Mouse (Mus musculus) induced T-regulatory cell, adult 2 months (primary cell): ENCODE results near the gene Rpap1.

ENCODE experiments used
- DNase-seq: peaks from one replicate; pipeline ENCODE4 v3.0.0-alpha.2; 2012; ENCODE audit warnings: low read depth

Rpap1 gene

DNA sequence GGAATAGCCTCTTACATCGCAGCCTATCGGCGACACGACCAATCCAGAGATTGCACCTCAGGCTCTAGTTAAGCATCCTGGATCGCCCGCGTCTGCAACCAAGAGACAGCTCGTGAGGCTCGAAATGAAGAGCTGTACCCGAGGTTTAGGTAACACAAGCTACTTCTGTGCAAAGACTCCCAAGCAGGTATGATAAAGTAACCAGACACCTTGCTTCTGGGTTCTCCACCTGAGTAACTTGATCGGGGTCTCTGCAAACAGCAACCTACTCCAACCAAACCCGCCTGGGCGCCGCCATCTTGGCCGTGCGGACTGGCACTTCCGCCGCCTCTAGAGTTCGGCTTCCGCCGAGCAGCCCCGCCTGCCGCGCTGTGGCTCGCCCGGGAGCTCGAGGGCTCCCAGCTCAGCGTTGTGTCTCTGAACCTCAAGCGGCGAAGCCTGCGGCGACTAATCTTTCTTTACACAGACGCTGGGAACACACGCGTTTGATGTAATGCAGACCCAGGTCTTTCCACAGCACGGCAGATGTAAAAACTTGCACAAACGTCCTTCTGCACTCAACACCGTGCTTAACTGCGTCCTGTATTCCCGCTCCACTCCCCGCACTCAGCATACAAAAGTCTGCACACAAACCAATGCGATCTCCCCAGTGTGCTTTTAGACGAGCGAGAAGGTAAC, at the start of gene Rpap1:
Gene Rpap1 (minus strand): TSS at position 332 of the 678 bp plus-strand sequence.
- peak; percentile 86 for DNase-seq

DNA sequence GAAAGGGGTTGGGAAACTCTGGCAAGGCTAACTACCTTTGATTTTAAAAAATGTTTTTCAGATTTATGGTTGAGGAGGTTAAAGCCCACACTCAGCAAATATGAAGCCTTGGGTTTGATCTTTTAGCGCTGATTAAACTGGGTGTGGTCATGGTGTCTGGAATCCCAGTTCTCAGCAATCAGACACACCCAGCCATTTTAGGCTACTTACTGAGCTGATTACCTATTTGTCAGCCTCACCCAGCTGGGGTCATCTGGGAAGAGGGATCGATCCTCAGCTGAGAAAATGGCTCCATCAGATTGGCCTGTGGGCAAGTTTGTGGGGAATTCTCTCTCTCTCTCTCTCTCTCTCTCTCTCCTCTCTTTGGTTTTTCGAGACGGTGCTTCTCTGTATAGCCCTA, 46.9 kb upstream of the Rpap1 start:
- DNase-seq, result no peak

DNA sequence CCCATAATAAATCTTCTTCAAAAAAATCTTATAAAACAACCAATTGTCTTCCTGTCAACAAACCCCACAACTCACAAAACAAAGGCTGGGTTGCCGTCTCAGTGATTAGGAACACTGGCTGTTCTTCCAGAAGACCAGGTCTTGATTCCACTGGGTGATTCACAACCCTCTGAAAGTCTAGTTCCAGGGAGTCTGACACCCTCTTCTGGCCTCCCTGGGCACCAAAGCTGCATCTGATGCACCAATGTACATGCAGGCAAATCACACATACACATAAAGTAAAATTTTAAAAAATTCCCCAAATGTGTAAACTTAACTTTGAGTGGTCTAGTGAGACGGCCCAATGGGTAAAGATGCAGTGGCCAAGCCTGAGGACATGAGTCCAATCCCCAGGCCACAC, 43.2 kb upstream of the Rpap1 start:
- DNase-seq, result no peak

DNA sequence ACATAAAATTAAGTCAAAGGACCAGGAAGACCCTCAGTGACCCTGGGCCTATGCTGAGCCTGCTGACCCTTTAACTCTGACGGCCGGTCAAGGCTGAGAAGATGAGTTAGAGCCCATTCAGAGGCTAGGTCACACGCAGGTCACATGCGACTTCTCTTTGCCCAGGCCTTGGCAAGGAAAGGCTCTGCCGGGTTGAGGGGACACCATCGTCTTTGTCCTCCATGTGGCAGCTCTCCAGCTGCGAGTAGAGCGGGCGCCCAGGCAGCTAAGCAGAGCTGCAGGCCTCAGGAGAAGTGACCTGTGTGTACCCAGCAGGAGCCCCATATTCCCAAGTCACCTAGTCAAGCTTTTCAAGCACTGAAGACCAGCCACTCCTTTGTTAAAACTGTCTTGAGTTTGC, 33.8 kb upstream of the Rpap1 start:
- DNase-seq, result no peak

DNA sequence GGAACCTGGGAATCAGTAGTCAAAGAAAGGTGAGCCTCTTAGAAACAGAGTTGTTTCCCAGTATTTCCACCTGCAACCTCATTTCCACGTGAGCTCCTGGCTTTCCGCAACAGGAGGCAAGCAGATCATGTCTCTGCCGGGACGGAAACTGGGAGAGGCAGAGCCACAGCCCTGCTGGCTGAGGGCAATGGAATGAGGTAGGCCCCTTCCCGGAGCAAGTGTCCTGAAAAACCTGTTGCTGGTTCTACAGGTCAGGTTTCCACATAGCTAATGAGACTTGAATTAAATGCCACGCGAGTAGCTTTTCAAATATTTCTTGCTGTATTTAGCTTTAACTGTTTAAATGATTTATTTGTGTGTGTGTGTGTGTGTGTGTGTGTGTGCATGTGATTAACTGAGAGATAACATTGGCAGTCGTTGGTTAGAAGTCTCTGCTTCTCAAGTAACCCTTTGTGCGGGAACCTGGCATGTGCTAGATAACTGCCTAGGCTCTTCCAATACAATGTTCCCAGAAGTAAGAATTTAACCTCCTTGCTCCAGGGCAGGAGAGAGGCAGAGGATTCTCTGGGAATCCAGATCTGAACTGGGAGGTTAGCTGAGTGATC, 31.4 kb upstream of the Rpap1 start:
- no peak for DNase-seq

DNA sequence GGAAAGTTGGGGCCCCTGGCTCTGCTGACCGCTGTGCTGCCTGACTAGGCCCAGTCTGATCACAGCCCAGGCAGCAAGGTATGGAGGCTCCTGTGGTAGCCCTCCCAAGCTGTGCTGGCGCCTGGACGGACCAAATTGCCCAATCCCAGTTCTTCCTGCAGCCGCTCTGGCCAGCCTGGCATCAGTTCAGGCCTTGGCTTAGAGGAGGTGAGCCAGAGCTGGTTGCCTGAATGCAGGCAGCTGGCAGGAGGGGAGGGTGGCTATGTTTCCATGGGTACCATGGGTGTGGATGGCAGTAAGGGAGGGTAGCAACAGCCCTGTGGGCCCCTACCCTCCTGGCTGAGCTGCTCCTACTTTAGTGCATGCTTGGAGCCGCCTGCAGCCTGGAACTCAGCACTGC, 29.7 kb upstream of the Rpap1 start:
- no peak for DNase-seq

DNA sequence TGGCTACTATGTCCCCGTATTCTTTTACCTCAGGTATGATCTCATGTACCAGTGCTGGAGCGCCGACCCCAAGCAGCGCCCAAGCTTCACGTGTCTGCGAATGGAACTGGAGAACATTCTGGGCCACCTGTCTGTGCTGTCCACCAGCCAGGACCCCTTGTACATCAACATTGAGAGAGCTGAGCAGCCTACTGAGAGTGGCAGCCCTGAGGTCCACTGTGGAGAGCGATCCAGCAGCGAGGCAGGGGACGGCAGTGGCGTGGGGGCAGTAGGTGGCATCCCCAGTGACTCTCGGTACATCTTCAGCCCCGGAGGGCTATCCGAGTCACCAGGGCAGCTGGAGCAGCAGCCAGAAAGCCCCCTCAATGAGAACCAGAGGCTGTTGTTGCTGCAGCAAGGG, 29.3 kb upstream of the Rpap1 start:
- DNase-seq, result no peak

DNA sequence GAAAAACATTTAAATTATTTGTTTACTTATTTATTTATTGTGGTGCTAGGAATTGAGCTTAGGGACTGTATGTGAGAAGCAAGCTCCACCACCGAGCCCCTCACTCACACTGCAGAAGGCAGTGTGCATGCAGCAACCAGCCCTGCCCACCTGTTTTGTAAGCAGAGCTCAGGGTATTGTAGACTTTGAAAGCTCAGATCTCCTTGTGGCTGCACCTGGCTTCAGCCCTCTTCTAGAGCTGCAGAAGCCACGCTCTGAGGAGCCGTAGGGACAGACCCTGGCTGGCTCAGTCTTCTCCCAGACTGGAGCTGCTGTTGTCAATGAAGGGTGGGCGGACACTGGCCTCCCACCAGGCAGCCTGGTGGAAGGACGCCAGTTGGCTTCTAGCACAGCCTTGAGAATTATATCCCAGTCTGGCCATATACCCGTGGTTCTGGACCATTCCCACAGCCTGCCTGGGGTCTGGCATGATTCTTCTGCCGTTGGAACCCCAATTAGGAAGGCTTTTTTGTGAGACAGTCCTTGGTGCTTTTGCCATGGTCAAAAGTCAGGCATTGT, 27.1 kb upstream of the Rpap1 start:
- no peak for DNase-seq

DNA sequence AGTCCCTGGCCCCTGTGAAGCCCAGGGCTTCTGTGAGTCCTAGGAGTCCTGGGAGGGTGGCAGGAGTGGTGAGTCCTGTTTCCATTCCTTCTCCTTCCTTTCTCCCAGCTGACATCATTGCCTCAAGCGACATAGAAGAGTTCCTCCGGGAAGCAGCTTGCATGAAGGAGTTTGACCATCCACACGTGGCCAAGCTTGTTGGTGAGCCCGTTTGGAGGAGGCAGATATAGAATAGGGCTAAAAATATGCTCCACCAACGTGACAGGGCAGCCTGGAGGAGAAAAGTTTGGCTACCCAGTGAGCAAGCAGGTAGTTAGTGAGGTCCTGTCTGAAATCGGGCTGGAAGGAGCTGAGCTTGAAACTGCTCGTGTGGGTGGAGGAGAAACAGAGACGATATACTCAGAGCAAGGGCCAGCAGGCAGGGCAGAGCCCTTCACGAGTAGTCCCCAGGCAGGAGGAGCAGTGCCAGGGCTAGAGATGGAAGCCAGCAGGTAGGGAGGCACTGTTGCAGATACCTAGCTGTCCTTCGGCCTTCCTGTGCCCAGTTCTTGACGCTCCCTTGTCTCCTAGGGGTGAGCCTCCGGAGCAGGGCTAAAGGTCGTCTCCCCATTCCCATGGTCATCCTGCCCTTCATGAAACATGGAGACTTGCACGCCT, 24.3 kb upstream of the Rpap1 start:
- DNase-seq, result no peak

DNA sequence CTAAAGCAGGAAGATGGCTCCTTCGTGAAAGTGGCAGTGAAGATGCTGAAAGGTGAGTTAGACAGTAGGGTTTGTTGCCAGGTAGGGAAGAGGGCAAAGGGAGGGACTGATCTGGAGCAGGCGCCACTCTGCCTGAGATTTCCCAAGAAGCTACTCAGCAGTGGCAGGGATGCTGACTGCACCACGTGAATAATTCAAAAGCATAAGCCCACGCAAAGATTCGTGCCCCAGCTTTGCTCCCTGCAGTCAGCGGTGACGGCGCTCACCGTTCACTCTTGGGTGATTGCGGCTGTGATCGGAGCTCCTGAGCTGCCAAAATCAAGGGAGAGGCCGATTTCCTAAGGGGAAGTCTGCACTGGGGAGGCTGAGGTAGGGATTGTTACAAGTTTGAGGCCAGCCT, 23.6 kb upstream of the Rpap1 start:
- no peak for DNase-seq

DNA sequence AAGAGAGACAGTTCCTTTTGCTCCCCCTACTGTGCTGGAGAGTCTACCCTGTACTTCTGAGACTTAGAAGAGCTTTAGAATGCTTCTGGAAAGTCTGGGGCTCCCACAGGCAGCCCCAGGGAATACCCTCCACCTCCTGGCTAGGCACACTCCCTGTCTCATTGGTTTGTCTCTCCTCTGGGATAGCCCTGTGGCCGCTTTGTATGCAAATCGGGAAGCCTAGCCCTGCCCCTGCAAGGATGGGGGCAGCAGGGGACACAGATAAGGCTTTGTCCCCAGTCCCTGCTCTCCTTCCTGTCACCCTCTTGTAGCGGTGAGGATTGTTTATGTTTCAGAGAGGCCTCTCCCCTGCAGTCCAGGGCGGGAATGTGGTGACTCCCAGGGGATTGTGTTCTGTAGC, 21.5 kb upstream of the Rpap1 start:
- DNase-seq, result no peak

DNA sequence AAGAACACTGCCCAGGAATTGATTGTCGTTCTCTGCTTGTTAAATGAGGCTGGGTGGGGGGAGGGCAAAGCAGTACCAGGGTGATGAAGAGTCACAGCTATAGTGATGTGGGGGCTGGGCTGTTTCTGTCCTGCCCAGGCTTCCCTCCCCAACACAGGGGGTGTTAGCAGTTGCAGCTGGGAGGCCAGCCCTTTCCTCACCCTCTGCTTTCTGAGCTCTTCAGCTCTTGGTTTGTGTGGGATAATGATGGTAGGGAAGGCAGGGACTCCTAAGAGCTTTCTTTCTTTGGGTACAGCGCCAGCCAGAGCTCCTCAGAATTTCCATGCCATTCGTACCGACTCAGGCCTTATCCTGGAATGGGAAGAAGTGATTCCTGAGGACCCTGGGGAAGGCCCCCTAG, 21.1 kb upstream of the Rpap1 start:
- DNase-seq, result no peak

DNA sequence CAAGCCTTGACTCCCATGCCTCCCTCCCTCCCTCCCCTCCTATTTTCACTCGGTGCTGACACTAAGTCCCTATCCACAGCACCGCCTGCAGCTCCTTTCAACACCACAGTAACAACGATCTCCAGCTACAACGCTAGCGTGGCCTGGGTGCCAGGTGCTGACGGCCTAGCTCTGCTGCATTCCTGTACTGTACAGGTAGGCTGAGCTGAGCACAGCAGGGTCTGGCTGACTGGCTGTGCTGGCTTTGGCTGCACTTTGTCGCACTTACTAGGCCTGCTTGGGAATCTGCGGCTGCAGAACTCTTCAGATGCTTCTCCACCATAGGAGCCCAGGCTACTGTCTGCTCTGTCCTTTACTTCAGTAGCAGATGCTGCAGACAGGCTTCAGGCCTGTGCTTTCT, 18.2 kb upstream of the Rpap1 start:
- no peak for DNase-seq

DNA sequence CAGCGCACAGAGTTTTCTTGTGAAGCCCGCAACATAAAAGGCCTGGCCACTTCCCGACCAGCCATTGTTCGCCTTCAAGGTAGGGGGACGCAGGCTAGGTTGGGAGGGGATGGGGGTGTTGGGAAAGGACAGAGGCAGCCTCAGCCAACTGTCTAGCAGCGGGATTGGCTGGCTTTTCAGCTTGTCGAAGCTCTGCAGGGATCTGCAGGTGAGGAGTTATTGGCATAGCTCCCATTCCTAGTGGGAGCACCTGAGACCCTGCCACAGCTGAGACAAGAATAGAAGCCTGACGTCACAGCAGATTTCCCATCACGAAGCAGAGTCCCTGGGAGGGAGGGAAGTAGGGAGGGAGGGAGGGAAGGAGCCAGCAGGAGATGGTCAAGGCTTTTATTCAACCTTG, 17.4 kb upstream of the Rpap1 start:
- no peak for DNase-seq

DNA sequence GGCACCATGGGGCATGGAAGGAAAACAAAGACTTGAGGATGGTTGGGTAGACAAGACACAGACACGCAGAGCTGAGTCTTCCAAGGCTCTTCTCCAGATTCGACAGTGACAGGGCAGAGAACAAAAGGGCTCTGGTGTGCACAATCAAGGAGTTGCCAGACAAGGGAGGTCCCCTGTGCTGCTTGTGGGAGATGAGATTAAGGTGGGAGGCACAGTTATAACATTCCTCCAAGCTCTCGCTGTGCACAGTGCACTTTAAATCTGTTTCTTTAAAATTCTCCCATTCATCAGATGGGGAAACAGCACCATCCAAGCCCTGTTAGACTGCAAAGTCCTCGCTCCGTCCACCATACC, 16.9 kb upstream of the Rpap1 start:
- DNase-seq, result no peak

DNA sequence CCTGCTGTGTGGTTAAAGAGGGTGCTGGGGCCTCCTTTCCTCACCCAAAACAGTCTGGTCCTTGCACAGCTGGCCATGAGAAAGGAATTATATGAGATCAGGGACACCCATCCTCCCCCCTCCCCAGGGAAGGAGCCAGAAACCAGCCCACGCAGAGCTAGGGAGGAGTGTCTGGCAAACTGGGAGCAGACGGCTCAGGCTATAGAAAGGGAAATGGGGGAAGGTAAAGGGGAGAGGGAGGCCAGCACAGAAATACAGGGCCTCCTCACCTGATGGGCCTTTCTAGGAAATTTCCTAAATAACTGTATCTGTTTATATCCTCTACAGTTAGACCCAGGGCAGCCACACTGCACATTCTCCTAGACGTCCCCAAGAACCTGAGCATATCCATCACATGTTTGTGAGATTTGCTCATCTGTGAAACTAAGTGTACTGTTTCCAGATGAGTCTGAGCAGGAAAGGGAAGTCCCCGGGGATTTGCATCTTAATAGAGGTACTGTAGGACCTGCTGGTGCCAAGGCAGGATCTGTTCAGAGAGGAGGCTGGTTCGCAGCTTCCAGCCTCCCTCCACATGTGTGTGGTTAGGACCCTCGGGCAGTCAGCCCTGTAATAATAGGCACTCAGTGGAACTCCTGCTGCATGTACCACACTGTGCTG, 16.4 kb upstream of the Rpap1 start:
- no peak for DNase-seq

DNA sequence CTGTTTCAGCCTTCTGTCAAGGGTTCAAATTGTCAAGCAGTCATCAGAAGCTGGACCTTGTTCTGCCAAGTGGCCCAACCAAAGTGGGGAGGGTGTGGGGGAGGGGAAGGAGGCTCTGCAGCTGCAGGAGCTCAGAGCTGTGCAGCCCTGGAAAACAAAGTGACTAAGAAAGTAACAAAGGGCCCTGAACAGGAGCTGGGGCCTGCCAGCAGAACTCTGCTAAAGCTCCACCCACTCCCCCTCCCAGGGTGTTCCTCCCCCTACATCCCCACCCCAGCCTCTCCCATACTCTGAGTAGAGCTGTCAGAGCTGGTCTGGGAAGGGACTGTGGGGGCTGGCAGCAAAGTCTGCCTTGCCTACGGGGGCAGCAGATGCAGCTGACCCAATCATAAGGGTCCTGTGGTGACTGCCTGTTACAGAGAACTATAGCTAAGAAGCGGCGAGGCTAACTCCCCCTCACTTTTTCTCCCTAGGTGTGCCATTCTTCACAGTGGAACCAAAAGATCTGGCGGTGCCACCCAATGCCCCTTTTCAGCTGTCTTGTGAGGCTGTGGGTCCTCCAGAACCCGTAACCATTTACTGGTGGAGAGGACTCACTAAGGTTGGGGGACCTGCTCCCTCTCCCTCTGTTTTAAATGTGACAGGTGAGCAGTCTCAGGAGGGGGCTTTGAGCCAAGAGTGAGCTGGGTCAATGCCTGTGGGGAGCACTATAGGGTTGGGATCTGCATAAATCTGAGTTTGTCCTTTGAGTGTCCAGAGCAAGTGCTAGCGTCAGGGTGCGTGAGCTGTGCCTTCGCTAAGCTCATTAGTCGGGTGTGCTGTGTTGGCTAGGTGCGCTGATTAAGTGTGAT, 15.7 kb upstream of the Rpap1 start:
- no peak for DNase-seq

DNA sequence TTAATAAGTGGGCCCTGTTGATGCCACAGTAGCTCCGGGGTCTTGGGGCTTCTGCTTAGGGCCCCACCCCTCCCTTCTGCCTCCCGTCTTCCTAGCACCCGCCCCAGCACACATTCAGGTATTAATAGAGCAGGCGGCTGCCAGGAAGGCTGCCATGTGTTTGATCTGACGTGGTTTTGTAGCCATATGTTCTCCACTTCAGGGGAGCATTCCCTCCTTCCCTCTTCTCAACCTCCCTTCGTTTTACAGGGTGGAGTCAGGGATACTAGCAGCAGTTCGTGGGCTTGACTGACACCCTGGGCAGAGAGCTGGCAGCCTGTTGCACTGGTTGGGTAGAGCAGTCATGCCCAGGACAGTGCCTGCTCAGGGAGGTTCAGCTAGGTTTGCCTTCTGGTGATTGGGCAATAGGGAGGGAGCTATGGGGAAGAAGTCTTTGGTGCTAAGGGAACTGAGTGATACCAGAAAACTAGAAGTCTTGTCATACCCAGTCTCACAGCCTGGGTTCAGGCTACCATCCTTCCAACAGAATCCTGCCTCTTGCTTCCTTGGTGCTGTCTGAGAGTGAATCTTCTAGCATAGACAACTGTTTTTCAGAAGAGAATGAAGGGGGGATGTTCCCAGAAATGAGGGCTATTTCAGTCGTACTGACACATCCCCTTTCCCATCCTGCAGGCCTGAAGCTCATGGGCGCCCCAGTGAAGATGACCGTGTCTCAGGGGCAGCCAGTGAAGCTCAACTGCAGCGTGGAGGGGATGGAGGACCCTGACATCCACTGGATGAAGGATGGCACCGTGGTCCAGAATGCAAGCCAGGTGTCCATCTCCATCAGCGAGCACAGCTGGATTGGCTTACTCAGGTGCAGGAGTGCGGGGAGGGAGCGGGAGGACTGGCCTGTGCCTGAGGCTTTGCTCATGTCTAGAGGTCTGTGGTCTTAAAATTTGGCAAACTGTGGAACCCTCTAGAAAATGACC, 13.8 kb upstream of the Rpap1 start:
- no peak for DNase-seq

DNA sequence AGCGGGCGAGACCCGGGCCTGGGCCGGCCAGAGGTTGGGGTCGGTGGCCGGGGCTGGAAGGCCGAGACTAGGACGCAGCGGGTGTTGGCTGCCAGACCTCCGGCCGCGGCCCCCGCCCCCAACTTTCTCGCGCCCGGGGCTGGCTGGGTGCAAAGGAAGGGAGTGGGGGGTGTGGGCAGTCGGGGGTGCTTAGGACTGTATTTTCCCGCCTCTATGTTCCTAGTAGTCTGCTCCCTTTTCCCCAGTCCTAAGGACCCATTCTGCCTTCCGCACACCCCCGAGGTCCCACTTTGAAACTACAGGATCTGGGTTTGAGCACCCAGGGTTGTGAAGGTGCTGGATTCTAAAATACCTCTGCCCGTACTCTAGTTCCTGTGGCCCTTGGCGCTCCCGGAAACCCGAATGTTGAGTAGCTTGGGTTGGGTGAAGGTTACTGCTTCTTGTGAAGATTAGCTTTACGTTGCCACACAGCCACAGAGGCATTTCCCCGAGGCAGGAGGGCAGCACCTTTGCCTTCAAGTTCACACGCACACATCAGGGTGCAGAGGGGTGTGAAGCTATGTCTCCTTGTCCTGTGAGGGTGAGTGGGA, 12.7 kb upstream of the Rpap1 start:
- DNase-seq, result peak; percentile 71

DNA sequence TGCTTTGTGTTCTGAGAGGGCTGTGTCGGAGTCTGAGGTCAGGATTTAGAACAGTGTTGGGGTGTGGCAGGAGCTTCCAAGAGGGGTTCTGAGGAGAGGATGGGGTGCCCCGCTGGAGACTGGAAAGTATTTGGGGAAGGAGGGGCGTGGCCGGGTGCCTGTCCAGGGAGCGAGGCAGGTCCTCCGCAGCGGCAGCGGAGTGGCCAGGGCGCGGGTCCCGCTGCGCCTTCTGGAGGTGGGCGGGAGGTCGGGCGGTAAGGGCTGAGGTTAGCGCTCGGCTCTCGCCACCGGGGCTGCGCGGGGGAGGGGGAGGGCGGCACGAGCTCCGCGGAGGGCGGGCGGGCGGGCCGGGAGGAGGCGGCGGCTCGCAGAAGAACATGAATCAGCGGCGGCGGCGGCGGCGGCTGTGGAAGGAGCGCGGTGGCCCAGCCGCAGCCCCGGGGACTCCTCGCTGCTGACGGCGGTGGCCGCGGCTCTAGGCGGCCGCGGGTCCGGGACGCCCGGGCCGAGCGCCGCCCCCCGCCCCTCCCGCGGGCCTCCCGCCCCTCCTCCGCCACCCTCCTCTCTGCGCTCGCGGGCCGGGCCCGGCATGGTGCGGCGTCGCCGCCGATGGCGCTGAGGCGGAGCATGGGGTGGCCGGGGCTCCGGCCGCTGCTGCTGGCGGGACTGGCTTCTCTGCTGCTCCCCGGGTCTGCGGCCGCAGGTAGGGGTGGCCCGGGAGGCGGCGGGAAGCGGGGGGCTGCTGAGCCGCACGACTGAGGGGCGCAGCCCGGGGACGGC, 12.0 kb upstream of the Rpap1 start:
- peak; percentile 63 for DNase-seq
